Mouse (Mus musculus): ENCODE results near the gene Dcp1a.

Gene Dcp1a

DNA sequence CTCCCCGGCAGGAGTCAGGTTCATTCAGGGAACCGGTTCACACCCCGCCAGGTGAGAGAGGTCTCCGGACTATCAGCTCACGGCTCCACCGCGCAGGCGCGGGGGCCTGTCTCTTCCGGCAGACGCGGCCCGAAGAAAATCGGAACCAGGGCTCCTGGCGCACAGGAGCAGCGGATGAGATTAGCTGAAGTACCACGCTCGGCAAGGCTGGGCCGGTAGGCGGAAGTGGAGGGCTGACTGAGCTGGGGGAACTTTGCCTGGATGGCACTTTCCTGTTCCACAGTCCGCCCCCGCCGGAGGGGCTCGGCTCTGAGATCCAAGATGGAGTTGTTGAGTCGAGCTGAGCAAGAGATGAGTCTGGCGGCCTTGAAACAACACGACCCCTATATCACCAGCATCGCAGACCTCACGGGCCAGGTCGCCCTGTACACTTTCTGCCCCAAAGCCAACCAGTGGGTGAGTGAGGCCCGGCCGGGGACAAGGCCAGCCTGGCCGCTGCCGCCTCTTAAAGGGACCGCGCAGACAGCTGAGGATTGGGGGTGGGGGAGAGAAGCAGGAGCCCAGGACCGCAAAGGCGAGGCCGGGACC, at the start of gene Dcp1a:
Gene Dcp1a, plus strand, starts transcription at position 175 of the 588 bp plus-strand sequence.
- DNase-seq (ENCODE audit: low read depth, low spot score) = peak; percentile 93

DNA sequence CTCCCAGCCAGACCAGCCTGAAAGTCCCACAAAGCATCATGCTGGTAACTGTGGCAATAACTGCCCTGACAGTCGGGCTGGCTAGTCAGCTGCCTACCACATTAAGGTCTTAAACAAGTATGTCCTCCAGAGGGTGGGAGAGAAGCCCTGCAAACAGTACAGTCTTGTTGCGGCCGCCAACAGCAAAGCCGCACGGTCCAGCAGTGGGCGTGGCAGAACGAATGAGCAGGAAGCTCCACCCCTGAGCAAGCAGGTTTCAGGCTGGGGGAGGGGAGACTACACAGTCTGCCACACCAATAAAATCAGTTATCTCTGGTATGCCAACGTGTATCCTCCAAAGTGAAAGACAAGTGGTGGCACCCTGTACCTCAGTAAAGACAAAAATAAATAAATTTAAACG, 49.7 kb upstream of the Dcp1a start:
- DNase-seq (ENCODE audit: low read depth, low spot score) = no peak

DNA sequence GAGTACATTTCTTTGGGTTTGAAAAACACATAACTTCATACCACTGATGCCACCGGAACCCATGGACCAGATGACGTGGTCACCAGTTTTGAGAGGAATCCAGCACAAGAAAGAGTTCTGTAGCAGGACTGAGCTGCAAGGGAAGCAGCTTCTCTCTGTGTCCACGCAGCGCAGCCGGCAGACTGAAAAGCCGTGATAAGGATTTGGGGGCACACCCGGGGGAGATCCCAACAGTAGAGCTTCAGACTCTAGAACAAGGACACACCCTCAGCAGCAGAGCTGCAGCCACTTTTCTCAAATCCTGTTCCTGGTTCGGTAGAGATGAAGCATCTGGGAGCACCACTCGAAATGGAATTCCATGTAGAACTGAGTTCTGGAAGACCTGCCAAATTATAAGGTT, 49.3 kb upstream of the Dcp1a start:
- no peak for DNase-seq (ENCODE audit: low read depth, low spot score)

DNA sequence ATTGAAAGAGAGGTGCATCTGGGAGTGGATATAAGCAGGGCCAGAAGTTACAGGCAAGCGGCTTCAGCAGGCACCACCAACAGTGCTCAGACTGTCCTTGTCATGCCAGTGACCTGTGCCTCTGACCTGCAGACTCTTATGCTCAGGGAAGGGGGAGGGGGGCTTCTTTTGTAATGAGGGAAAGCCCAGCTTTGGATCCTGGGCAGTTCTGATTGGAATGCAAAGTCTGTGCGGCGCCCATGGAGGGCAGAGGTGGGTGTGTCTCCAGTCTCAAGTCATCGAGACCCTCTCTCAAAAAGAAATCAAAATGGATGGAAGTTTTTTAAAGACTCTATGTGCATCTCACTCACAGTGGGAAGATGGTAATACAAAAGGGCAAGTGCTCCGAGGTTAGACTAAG, 48.9 kb upstream of the Dcp1a start:
- no peak for DNase-seq (ENCODE audit: low read depth, low spot score)

DNA sequence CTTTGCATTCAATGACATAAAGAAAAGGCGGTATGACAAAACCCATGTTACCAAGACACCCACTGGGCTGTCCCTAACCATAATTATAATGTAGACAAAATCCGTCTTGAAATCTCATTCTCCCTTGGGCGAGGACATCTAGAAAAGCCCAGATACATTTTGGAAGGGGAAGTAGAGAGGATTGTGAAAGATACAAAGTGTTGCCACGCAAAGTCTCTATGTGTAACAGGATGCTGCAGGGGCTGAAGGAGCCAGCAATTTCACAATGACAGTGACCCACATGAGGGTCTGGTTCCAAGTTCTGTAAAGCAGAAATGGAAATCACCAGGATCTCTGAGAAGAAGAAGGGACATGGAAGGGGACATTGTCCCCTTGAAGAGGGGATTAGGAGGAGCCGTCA, 44.0 kb upstream of the Dcp1a start:
- no peak for DNase-seq (ENCODE audit: low read depth, low spot score)

DNA sequence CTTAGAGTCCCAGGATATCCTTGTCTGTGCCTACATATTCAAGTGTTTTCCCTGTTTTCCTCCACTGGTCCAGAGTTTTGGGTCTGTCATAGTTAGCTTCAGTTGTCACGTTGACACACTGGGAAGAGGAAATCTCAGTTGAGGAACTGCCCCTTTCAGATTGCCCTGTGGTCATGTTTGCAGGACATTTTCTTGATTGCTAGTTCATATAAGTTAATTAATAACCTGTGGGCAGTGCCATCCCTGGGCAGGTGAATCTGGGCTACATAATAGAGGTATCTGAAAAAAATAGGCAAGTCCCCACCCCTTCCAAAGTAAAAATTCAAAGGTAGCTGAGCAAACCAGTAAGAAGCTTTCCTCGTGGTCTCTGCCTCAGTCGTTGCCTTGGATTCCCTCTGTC, 39.4 kb upstream of the Dcp1a start:
- no peak for DNase-seq (ENCODE audit: low read depth, low spot score)

DNA sequence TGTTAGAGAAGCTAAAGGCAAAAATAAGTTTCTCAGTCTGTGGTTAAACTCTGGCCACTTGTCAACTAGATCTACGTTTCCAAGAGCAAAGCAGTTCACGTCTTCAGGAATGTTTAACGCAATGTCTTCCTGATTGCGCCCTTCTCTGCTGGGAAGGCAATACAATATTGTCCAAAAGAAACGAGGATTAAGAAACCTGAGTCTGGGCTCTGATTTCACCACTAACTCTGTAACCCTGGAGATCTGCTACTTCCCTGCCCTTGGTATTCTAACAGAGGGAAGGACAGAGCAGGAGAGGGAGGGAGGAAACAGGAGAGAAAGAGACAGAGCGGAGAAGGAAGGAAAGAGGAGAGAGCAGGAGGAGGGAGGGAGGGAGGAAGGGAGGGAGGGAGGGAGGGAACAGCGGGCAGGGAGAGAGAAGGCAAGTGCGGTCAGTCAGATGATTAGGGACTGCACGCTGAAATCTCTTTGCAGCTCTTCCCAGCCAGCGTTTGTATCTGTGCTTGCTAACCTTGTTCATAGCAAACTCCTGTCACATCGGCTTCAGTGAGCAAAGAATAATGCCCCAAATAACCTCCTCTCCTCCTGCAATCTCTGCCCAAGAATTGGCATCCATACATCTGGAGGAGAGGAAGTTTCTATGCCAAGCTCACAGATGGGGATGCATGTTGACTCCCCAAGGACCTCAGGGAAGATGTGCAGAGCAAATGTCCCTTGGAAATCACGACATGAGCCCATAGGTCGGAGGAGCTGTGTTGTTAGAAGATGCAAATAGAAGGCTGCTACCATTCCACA, 23.3 kb upstream of the Dcp1a start:
- no peak for DNase-seq (ENCODE audit: low read depth, low spot score)

DNA sequence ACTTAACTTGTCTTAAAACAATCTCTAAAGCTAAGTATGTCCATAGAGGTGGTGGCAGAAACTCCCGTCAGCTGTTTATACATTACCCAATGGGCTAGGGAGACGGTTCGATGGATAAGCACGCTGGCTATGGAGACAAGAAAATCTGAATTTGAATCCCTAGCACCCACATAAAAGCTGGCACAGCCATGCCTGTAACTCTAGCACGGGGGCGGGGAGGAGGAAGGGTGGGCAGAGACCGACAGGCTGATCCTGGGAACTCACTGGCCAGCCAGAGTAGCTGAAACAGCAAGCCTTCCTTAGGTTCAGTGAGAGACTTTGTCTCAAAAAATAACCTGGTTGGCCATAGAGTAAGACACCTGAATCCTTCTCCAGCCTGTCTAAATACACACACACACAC, 21.9 kb upstream of the Dcp1a start:
- DNase-seq (ENCODE audit: low read depth, low spot score) = no peak

DNA sequence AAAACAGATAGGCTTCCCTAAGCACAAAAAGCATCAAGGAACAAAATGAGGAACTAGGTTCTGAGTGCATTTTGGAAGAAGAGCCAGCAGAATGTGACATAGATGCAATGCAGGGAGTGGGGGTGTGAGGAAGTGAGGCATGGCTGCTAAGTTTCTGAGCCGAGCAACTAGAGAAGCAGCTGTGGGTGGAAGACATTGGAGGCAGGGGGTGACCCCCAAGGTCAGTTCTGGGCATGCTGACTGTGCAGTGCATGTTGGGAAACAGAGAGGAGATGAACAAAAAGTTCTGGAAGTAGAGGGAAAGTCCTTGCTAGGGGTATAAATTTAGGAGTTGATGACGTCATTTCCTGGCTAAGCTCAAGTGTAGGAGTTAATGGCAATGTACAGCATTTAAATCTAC, 21.4 kb upstream of the Dcp1a start:
- no peak for DNase-seq (ENCODE audit: low read depth, low spot score)

DNA sequence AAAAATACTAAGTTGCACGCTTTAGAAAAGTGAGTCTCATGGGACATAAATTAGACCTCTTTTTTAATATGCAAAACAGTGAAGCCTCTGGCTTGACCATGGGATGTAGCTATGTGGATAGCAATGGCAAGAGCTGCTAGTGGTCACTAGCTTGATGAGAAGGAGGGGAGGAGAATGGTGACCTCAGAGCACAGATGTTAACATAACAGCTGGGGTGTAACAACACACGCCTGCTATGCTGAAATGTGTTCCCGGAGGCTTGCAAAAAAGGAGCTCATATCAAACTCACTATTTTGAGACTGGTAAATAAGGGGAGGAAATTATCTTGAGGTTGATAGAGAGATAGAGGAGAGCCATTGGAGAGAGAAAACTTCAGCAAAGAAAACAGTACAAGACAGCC, 20.5 kb upstream of the Dcp1a start:
- DNase-seq (ENCODE audit: low read depth, low spot score) = no peak

DNA sequence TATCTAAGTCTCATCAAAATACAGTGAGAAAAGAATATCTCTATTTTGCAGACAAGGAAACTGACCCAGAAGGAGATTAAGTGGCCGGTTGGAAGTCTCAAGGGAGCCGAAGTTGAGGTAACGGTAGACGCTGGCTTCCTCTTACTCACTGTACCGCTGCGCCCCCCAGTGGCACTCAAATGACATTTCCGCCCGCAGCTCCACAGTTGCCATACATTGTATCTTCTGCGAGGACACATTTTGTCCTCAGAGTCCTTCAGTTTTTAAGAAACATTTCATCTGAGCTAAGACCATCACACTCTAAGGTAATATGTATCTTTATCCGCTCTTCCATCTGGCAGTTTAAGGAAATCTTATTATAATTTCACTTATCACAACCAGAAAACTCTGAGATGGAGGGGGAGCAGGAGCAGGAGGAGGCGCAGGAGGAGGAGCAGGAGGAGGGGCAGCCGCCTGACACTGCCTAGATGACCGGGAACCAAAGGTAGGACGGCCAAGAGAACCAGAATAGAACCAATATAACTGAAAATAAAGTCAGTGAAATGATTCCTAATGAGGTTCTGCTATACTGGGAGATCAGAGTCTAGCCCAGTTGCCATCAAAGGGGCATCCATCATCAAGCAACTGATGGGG, 19.3 kb upstream of the Dcp1a start:
- DNase-seq (ENCODE audit: low read depth, low spot score) = peak; percentile 52

DNA sequence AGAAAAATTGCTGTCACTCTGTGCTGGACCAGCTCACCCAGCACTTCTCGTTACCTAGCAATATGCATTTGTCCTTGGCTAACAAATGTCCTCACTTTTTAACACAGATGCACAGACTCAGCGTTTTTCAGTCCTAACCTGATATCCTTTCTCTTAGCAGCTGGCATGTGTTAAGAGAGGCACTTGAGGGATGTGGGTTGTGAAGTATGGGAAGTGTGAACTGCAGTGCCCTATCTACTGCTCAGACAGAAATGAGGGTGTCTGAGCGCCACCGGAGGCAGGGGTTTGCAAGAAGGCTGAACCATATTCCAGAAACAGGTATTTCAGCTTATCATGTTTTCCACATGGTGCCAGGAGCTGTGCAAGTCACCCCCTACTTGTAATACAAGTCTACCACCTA, 16.0 kb upstream of the Dcp1a start:
- no peak for DNase-seq (ENCODE audit: low read depth, low spot score)

DNA sequence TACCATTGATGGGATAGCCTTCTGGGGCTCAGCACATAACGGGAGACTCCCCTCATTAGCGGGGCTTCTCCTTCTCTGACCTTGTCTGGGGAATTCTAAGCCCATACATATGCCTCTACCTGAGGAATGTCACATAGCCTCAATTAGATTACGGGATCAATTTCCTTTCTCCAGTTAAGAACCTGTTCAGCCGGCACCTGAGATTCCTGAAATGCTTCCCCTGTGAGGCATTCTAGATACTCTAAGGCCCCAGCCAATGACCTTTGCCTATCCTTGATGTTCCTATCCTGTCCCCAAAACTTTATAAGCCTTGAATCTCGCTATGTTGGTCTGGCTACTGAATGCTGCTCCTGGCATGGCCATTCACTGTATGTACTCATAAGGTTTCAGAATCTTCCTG, 5.7 kb upstream of the Dcp1a start:
- no peak for DNase-seq (ENCODE audit: low read depth, low spot score)

DNA sequence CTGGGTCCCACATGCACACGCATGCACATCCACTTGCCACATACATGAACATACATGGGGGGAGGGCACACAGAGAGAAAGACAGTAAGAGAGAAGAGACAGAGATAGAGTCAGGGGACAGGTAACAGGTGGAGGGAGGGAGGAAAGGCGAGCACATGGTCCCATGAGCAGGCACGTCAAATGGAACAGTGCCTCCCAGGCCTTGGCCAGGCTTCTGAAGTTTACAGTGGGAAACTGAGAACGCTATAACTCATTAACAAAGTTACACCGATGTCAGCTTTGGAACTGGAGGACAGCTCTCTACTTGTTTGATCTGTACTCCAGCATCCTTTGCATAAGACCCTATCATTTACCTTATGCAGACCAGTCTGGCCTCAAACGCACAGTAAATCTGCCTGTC, 4.9 kb upstream of the Dcp1a start:
- DNase-seq (ENCODE audit: low read depth, low spot score) = no peak

DNA sequence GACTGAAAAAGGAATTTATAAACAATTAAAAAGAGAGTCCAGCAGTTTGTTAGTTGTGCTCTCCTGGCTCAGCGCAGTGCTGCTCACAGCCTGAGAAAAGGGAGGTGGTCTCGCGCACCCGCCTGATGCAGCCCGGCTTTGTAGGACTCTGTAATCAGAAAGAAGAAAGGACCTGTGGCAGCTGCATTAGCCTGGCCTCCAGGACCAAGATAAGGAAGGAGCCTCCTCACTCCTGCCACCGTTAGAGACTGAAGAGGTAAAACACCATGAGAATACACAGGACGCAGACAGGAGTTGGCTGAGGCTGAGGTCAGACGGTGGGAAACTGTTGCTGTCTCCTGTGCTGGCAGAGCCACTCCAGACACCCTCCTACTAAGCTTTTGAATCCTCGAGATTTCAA, 12.0 kb downstream of the Dcp1a start, which contains the start of gene Cacna1d:
Gene Cacna1d, minus strand, starts transcription at position 114 of the 400 bp plus-strand sequence.
- no peak for DNase-seq (ENCODE audit: low read depth, low spot score)

DNA sequence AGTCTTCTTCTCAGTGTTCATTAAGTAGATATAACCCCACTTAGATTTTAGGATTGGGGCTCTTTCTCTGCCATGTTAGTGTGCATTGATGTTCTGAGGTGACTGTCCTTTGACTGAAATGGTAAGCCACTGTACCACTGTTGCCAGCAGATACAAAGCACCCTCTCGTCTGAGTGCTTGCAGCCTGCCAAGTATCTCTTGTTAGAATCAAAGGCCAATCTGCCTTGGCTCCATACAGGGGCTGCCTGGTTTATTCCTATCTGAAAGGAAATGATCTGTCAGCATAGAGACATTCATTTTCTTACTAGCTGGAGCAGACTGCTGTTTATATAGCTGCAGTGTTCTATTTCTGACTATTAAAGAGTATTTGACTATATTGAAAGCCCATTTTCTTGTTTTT, 13.9 kb downstream of the Dcp1a start:
- no peak for DNase-seq (ENCODE audit: low read depth, low spot score)

DNA sequence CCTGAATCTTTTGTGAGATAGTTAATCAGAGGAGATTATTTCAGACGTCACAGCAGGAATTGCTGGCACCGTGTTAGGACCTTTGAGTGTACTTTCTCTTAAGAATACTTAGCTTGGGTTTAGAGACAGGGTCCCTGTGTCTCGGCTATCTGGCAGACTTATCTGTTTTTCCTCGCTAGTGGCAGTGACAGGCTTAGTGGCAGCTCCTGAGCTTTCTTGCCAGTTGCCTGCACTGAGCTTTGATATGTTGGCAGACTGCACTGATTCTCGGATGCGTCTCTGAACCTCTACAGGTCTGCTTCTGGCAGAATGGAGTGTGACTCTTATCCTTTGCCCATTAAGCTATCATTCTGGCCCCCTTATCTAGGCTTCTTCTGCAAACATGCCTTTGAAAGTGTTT, 15.7 kb downstream of the Dcp1a start:
- DNase-seq (ENCODE audit: low read depth, low spot score) = no peak

DNA sequence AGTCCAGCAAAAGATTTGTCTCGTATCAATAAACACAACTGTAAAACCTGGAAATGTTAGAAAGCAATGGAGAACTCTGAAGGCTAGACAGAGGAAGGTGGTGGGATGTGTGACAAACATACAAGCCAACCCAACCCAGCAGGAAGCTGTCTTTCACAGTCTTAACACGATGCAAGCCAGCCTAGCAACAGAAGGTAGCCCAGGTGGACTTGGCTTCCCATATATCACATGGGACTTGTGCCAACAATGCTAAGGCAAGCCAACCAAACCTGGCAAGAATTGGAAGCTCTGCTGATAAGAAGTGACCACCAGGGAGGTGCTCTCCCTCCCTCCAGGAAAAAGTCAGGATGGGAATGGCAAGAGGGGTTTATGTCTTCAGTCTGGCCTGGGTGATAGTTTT, 18.9 kb downstream of the Dcp1a start:
- no peak for DNase-seq (ENCODE audit: low read depth, low spot score)

DNA sequence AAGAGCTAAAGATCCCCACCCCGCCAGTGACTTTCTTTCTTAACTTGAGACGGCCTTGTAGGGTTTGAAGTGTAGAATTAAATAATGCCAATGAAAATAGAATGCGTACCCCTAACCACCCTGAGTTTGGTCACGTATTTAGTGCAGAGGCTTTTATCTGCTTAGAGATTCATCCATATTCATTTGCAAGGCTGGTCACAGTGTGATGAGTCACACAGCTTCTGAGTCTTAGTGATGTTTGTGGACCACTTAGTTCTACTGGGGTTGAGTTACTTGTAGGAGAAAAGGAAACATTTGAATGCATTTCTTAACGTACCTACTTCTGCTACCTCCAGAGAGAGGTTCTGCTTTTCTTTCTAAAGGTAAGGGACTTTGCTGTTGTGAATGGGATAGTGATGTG, 25.7 kb downstream of the Dcp1a start:
- DNase-seq (ENCODE audit: low read depth, low spot score) = no peak

DNA sequence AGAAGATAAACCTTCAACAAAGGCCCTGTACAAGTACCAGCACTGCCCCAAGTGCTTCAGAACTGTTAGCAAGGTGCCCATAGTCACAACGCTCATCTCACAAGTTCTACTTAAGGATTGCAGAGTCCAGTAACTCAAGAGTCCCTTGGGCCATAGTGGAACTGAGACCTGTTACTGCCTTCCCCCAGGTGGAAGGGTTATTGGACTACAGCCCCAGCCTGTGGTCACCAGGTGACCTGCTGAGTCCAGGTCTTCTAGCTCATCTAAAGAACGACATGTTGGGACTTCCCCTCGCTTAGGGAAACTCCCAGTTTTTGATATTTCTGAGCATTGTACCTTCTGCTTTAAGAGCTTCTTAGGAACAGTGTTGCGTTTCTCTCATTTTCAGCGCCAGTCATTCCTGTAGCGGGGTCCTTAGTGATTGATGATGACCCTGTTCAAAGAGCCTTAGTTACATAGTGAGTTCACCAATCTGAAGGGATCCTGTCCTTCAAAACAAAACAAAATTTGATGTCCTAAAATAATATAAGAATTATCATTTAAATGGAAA, 31.0 kb downstream of the Dcp1a start:
- no peak for DNase-seq (ENCODE audit: low read depth, low spot score)

DNA sequence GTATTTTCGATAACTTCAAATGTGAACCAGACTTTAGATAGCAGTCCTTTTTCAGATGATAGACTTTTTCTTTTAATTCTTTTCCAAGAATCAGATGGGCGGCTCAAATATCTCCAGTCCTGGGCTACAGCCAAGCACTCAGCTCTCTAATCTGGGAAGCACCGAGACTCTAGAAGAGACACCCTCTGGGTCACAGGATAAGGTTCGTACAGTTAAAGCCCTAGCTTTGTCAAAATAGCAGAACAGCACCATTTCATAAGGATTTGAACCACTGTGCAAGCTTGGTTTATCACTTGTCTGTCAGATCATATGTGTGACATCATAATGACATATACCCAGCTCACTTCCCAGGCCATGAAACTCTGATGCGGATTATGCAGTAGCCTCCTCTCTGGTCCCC, 33.6 kb downstream of the Dcp1a start:
- no peak for DNase-seq (ENCODE audit: low read depth, low spot score)

DNA sequence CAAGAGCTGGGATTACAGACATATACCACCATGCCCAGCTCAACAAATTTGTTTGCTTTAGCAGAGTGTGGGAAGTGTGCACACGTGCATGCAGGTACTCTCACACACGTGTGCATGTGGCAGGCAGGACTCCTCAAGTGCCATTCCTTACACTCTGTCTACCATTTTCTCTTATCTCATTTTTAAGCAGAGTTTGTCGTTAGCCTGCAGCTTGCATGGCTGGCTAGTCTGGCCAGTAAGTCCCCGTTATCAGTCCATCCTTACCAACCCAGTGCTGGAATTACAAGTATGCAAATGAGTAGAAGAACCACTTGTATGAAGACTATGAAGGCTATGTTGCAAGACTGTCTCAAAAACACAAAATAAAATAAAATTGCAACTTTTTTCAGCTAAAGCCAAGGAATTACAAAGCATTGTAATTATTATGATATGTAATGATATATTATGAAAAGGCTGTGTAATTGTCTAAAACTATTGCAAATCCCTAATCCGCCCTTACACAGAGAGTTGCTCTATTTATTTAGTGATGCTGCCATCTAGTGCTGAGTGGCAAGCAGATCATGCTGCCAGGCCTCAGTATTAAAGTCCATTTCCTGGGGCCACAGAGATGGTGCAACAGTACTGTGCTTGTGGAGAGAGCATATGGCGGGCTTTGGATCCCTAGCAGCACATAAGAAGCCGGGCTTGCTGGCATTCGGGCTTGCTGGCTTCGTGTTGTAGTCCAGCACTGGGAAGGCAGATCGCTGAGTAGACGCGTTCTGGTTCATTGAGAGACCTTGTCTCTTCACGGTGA, 36.8 kb downstream of the Dcp1a start:
- no peak for DNase-seq (ENCODE audit: low read depth, low spot score)

Data from skeletal muscle tissue, adult 2 months (tissue).